Mouse (Mus musculus) neural tube, embryonic 14.5 days (tissue): ENCODE data around the gene Nupl1. TPM values are rescaled to one million over a fixed set of nuclear protein-coding genes. Genes with fewer than 3 reads are reported as not detected.

Experiments
- ATAC-seq: fragments of 200-750 bp; cut with Nextera tagmentation; 2 replicates; pipeline ENCODE4 v1.8.0; 2017; ENCODE audit warnings: low read depth, mild to moderate bottlenecking, moderate TSS enrichment, moderate library complexity
- H3K27ac ChIP-seq: fragments of 300-500 bp; sonication (generic); 2 replicates; pipeline ENCODE4 v1.5.1; 2014; ENCODE audit warnings: low read depth, mild to moderate bottlenecking, control low read depth, low read length, moderate library complexity, mixed read lengths
- H3K27me3 ChIP-seq: fragments of 300-500 bp; sonication (generic); 2 replicates; pipeline ENCODE4 v1.6.1; 2014; ENCODE audit warnings: low read length; ENCODE audit not compliant: control insufficient read depth, insufficient read depth
- H3K36me3 ChIP-seq: fragments of 300-500 bp; sonication (generic); 2 replicates; pipeline ENCODE4 v1.6.1; 2014; ENCODE audit warnings: low read length, mixed read lengths; ENCODE audit not compliant: control insufficient read depth, insufficient read depth
- H3K4me1 ChIP-seq: fragments of 300-500 bp; sonication (generic); 2 replicates; pipeline ENCODE4 v1.6.1; 2014; ENCODE audit warnings: low read length; ENCODE audit not compliant: control insufficient read depth, insufficient read depth
- H3K4me2 ChIP-seq: fragments of 300-500 bp; sonication (generic); 2 replicates; pipeline ENCODE4 v1.6.1; 2014; ENCODE audit warnings: mild to moderate bottlenecking, low read depth, low read length, control low read depth
- H3K4me3 ChIP-seq: fragments of 300-500 bp; sonication (generic); 2 replicates; pipeline ENCODE4 v1.5.1; 2014; ENCODE audit warnings: low read depth, low read length, control low read depth, mixed read lengths
- H3K9ac ChIP-seq: fragments of 300-500 bp; sonication (generic); replicated peaks from 2 replicates; pipeline ENCODE4 v1.6.1; 2014; ENCODE audit warnings: low read depth, mild to moderate bottlenecking, control low read depth, low read length, mixed read lengths
- H3K9me3 ChIP-seq: fragments of 300-500 bp; sonication (generic); 2 replicates; pipeline ENCODE4 v1.6.1; 2016; ENCODE audit warnings: low read length; ENCODE audit not compliant: control insufficient read depth
- WGBS: fragments of 180-500 bp; shearing (Covaris S2); extraction: QIAGEN DNeasy Blood & Tissue Kit; methylation state at CpG from one replicate; pipeline ENCODE4 v1.1.7; 2014; 5-methylcytosine and 5-hydroxymethylcytosine counted together
- polyA plus RNA-seq: library from polyadenylated mRNA; unstranded; fragments of >200 nt; fragmentation: Nextera tagmentation; extraction: Ambion mirVana; gene quantifications from 2 replicates; pipeline ENCODE4 v1.2.1, GENCODE M21; 2014

Gene Nupl1
- polyA plus RNA-seq, 1 experiment from 2014 or later: 0.07 TPM

DNA sequence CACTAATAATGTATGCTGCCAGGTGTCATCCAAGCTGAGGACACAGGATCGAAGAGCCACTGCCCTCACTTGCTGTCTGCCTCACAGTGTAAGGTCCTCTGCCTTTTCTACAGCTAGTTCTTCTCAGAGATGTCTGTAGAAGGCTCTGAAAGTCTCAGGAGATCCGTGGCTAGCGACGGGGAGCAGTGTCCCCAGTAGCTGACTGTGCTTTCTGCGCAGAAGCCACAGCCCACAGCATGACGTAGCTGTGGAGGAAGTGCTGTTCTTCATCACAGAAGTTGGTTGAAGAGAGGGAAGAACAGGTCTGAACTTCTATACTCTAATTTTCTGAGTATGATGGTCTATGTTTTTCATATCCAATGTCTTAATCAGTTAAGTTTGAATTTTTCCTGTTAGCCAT, 18.1 kb upstream of the Nupl1 start:
- Histone ChIP-seq H3K4me1 (peaks cover 8% of the 10 kb centered on the region), H3K27me3 (no peaks in the 10 kb centered on the region), H3K9ac (no peak overlapping the region), H3K9me3 (no peaks in the 10 kb centered on the region), H3K4me2 (no peak overlapping the region), H3K36me3 (no peaks in the 10 kb centered on the region), H3K27ac (no peak overlapping the region), H3K4me3 (no peak overlapping the region)
- 87% methylated on average over 6 of the region's 6 CpGs for WGBS
- ATAC-seq: no peak

DNA sequence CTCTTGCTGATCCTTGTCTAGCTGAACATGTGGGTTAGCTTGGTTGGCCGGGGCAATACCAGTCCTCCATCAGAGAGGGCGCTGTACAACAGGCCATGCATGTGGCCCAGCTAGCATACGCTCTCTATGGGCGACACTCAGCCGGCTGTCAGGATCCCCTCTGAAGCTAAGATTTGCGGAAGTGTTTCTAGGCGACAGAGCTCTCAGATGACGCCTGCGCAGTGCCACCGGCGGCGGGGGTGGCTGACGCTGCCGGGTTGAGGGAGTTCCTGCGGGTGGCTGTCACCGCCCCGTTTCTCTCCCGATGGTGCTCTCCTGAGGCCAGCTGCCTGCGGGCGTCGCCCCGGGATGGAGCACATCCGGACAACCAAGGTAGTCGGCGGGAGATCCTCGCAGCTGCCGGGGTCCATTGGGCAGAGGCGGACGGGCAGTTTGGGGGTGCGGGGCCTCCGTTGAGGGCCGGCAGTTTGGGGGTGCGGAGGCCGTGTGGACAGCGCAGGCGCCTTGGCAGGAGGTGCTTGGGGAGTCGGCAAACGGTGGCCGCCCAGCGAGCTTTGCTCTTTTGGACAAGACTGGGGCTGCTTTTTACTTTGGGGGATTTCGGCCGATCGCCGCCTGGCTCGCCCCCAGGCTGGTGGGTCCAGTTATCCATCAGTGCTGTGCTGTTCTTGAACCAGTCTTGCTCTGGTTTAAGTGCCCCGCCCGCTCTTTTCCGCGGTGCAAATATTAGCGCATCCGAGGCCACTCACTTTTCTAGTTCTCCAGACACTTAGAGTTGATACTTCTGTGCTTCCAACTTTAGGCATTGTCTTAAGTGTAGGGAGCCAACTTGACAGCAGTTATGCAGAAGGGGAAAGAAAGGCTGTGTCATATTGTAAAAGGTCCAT, 14.0 kb upstream of the Nupl1 start, which contains the start of gene Mtmr6:
Gene Mtmr6 (plus strand): TSS at position 239 of the 887 bp plus-strand sequence.
- no peaks in the 10 kb centered on the region for H3K36me3 ChIP-seq
- peak; percentile 99 for ATAC-seq
- peaks cover 8% of the 10 kb centered on the region for H3K4me1 ChIP-seq
- WGBS: under 1% methylated on average over 50 of the region's 51 CpGs
- peak within 1 kb of the TSS; percentile 71 for H3K4me3 ChIP-seq
- peak within 1 kb of the TSS; percentile 78; the same call in 1 of the 2 replicates for H3K27ac ChIP-seq
- H3K9me3 ChIP-seq: no peaks in the 10 kb centered on the region
- H3K4me2 ChIP-seq: peak within 1 kb of the TSS; percentile 76
- H3K9ac ChIP-seq: peak within 1 kb of the TSS; percentile 80
- H3K27me3 ChIP-seq: no peaks in the 10 kb centered on the region

DNA sequence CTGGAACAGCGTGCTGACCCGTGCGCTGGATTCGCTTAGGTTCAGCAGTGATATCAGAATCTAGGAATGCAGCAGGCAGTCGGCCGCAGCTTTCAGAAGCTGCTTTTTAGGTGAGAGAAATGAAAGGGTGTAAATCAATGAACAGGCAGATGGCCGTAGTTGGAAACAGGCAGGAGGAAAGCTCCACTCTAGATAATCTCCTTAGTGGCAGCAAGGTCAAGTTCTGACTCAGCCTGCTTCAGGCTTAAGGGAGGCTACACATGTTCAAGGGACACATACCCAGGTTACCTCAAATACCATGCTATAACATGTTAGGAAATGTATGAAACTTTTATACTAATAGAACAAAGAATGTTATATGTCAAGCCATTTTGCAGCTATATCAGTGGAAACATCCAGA, 11.1 kb upstream of the Nupl1 start:
- no peak overlapping the region for H3K4me3 ChIP-seq
- H3K4me1 ChIP-seq: peaks cover 8% of the 10 kb centered on the region
- no peaks in the 10 kb centered on the region for H3K36me3 ChIP-seq
- ATAC-seq: no peak
- H3K27ac ChIP-seq: no peak overlapping the region
- WGBS: 82% methylated on average over 7 of the region's 7 CpGs
- H3K9ac ChIP-seq: no peak overlapping the region
- H3K27me3 ChIP-seq: no peaks in the 10 kb centered on the region
- no peak overlapping the region for H3K4me2 ChIP-seq
- H3K9me3 ChIP-seq: no peaks in the 10 kb centered on the region

DNA sequence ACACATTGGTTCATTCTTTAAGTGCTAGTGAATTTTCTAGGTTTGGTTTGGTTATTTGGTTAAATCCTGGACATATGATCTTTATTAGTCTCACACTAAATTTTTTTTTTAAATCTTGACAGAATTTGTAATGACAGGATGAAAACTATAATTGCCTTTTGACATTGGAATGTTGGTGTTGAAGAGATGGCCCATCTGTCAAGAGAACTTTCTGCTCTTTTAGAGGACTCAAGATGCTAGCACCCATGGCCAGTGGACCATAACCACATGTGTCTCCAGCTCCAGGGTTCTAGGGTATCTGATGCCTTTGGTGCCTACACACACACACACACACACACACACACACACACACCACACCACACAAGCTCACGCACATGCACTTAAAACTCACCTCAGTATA, 6.6 kb upstream of the Nupl1 start:
- Histone ChIP-seq H3K4me2 (no peak overlapping the region), H3K27me3 (no peaks in the 10 kb centered on the region), H3K36me3 (no peaks in the 10 kb centered on the region), H3K4me1 (no peaks in the 10 kb centered on the region), H3K4me3 (no peak overlapping the region), H3K9me3 (no peaks in the 10 kb centered on the region), H3K9ac (no peak overlapping the region), H3K27ac (no peak overlapping the region)
- ATAC-seq: no peak
- WGBS: 95% methylated on average over 1 of the region's 1 CpGs

DNA sequence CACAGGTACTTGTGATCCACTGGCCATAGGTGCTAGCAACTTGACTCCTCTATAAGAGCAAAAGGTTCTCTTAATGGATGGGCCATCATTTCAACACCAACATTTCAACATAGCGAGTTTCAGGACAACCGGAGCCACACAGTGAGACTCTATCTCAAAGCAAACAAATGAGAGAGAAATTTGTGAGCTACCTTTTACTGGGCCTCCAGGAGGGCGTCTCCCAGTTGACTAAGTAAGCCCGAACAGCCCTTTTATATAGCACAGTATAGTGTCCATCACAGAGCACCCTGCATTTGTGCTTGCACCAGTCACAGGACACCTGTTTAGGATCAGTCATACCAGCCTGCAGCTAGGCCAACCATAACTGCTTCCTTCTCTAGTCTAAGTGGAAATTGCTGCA, 5.9 kb upstream of the Nupl1 start:
- WGBS: 74% methylated on average over 4 of the region's 4 CpGs
- no peak overlapping the region for H3K4me2 ChIP-seq
- no peak overlapping the region for H3K4me3 ChIP-seq
- H3K36me3 ChIP-seq: no peaks in the 10 kb centered on the region
- H3K27me3 ChIP-seq: no peaks in the 10 kb centered on the region
- no peak overlapping the region for H3K27ac ChIP-seq
- H3K4me1 ChIP-seq: peaks cover 4% of the 10 kb centered on the region; the same call in 1 of the 2 replicates
- no peak overlapping the region for H3K9ac ChIP-seq
- ATAC-seq: no peak
- no peaks in the 10 kb centered on the region for H3K9me3 ChIP-seq

DNA sequence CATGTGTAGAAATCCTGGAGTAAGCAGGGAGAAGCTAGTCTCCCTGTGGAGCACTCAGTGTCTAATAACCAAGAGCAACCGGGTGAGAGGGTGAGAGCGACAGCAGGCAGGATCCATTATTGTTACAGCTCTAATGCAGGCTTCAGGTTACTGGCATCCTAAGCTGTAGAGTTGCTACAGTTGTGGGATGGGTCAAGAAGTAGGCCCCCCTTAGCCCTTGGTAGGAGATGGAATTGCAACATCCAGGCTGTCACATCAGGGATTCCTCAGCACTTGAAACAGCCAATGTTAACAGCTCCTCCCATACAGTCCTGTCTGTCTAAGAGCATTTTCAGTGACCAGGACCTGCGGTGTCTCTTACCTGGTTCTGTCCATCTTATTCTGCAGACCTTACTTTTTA, 5.1 kb upstream of the Nupl1 start:
- 26% methylated on average over 3 of the region's 3 CpGs for WGBS
- no peak overlapping the region for H3K4me2 ChIP-seq
- no peak overlapping the region for H3K9ac ChIP-seq
- no peaks in the 10 kb centered on the region for H3K36me3 ChIP-seq
- H3K4me1 ChIP-seq: peaks cover 4% of the 10 kb centered on the region; the same call in 1 of the 2 replicates
- H3K27ac ChIP-seq: no peak overlapping the region
- ATAC-seq: no peak
- no peaks in the 10 kb centered on the region for H3K9me3 ChIP-seq
- no peaks in the 10 kb centered on the region for H3K27me3 ChIP-seq
- H3K4me3 ChIP-seq: no peak overlapping the region

DNA sequence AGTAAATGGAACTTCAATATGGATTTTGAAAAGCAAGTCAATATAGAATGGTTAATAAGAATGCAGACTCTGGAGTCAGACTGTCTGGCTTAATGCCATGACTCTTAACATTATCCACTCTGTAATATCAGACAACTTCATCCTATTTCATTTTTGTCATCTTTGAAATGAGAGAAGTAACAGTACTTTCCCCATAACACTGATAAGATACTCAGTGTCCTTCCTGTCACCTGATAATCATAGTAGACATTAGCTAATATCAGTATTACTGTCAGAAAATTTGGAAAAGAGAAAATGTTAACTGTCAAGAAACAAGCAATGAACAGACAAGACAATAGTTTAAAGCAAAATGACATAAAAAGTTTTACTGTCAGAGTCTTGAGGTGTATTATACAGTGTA, 3.5 kb upstream of the Nupl1 start:
- no peak for ATAC-seq
- Histone ChIP-seq H3K27ac (no peak overlapping the region), H3K4me3 (no peak overlapping the region), H3K4me1 (peaks cover 9% of the 10 kb centered on the region; the same call in 1 of the 2 replicates), H3K9me3 (no peaks in the 10 kb centered on the region), H3K9ac (no peak overlapping the region), H3K36me3 (no peaks in the 10 kb centered on the region), H3K27me3 (no peaks in the 10 kb centered on the region), H3K4me2 (no peak overlapping the region)

DNA sequence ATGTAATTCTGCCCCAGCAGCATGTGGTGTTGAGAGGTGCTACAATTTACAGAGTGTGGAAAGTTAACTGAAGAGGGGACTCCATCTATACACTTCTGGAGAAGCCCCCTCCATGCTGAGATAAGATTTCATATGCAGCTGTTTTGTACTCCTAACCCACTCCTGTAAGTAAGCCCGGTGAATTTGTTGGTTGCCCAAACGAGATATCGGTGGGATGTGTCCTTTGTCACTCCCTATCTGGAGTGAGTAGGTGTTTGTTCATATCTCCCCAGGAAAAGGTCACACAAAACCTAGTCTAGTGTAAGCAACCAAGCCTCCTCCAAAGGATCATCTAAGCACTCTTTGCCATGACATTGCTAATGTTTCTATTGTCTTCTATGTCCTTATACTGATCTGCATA, 2.2 kb upstream of the Nupl1 start:
- Histone ChIP-seq H3K36me3 (no peaks in the 10 kb centered on the region), H3K4me2 (no peak overlapping the region), H3K9ac (no peak overlapping the region), H3K4me1 (peaks cover 18% of the 10 kb centered on the region; the same call in 1 of the 2 replicates), H3K27me3 (no peaks in the 10 kb centered on the region), H3K9me3 (no peaks in the 10 kb centered on the region), H3K4me3 (no peak overlapping the region), H3K27ac (no peak overlapping the region)
- WGBS: 95% methylated on average over 3 of the region's 3 CpGs
- no peak for ATAC-seq
